Mouse (Mus musculus): ENCODE measurements around the gene Prr5l. TPM values are rescaled to one million over a fixed set of nuclear protein-coding genes. Genes with fewer than 3 reads are reported as not detected.

Prr5l gene
- polyA plus RNA-seq, 1 experiment from 2014 or later, result 8.7 TPM

DNA sequence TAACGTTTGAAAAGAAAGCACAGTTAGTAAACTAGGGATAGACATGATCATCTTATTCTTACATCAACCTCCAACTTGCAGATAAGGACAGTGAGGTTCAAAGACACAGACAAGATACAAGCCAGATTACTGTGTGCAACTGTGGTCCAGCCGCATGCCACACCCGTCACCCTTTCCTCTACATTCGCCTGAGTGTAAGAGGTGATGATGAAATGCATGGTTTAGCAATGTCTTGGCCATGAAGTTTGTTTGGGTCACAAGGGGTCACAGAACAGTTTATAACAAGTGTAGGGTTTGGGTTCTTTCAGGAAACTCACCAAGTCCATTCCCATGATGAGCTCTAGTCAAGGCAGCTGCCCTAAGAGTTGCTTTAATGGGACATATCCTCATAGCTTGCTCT lies 14.1 kb downstream of the Prr5l start:
- Histone ChIP-seq H3K27ac (replicated peaks) (no peak overlapping the region), H3K27me3 (replicated peaks) (no peaks in the 10 kb centered on the region), H3K9ac (replicated peaks) (no peak overlapping the region), H3K4me1 (no peaks in the 10 kb centered on the region), H3K9me3 (replicated peaks) (no peaks in the 10 kb centered on the region), H3K4me3 (replicated peaks) (no peak overlapping the region), H3K4me2 (no peak overlapping the region), H3K36me3 (no peaks in the 10 kb centered on the region)
- WGBS, result 95% methylated on average over 4 of the region's 4 CpGs
- no peak for ATAC-seq (ENCODE audit: low FRiP score)

DNA sequence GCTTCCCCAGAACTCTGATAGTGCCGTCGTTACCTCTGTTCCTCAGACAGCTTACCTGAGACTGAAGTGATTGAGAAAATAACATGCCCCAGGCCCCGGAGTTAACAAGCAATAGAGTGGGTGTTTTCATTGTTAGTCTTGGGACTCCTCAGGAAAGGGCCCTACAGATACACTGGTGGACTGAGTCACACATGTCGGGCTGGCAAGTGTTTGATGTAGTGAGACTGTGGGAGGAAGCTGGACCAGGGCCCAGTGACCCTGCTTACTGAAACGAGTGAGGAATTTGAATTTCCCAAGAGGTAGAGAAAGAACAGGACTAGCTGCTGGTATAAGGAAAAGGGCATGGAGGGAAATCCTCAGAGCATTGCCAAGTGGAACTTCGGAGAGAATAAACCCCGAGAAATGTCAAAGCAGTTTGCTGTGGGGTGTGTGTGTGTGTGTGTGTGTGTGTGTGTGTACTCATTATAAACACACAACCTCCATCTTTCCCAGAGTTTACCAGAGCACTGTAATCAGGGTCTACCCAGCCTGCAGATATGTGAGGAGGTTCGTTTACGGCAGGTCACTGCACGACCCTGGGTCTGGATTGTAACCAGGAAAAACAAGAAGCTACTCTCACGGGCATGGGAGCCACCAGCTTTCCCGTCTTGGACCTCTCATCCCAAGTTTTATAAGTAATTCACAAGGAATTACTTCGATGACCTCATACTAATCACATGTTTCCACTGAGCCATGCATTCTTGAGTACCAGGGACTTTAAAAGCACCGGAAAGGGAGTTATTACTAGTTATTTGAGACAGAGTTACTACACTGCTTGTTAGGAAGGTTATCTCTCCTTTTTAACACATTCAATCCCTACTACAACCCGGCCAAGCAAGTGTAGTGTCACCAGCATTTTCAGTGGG lies 20.4 kb downstream of the Prr5l start:
- no peak overlapping the region for H3K27ac ChIP-seq (replicated peaks)
- H3K27me3 ChIP-seq (replicated peaks), result no peaks in the 10 kb centered on the region
- no peak overlapping the region for H3K4me2 ChIP-seq
- 0 out of 2 replicates have a peak, but pooled peaks cover 6% of the 10 kb centered on the region for H3K4me1 ChIP-seq
- no peak overlapping the region for H3K9ac ChIP-seq (replicated peaks)
- WGBS, result 72% methylated on average over 15 of the region's 15 CpGs
- no peaks in the 10 kb centered on the region for H3K9me3 ChIP-seq (replicated peaks)
- H3K36me3 ChIP-seq, result no peaks in the 10 kb centered on the region
- no peak for ATAC-seq (ENCODE audit: low FRiP score)
- no peak overlapping the region for H3K4me3 ChIP-seq (replicated peaks)

DNA sequence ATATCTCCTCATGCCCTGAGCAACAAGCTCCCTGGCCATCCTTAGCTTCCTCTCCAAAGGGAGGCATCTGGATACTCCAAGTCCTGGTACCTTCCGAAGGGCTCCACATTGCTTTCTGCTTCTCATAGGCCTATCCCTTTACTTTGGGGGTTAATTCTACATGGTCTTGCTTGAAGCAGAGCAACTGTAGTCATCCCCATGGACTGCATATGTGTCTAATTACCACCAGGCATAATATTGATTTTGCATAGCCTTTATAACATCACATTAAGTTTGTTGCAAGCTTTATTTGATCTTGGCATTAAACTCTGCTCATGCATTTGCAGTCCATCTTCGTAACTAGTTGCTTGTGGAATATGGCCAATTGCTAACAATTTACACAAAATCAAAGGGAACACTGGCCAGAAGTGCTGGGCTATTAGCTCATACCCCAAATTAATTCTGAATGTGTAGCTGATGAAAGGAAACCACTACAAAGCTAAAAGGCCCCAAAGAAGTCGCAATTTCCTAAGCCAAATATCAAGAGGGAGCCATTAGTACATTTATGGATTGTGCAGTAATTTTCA lies 21.8 kb downstream of the Prr5l start:
- H3K9me3 ChIP-seq (replicated peaks), result no peaks in the 10 kb centered on the region
- H3K27me3 ChIP-seq (replicated peaks), result no peaks in the 10 kb centered on the region
- no peak overlapping the region for H3K4me3 ChIP-seq (replicated peaks)
- no peak overlapping the region for H3K9ac ChIP-seq (replicated peaks)
- no peaks in the 10 kb centered on the region for H3K36me3 ChIP-seq
- 70% methylated on average over 3 of the region's 3 CpGs for WGBS
- H3K4me1 ChIP-seq, result 0 out of 2 replicates have a peak, but pooled peaks cover 6% of the 10 kb centered on the region
- no peak overlapping the region for H3K27ac ChIP-seq (replicated peaks)
- H3K4me2 ChIP-seq, result no peak overlapping the region
- ATAC-seq (ENCODE audit: low FRiP score), result no peak

DNA sequence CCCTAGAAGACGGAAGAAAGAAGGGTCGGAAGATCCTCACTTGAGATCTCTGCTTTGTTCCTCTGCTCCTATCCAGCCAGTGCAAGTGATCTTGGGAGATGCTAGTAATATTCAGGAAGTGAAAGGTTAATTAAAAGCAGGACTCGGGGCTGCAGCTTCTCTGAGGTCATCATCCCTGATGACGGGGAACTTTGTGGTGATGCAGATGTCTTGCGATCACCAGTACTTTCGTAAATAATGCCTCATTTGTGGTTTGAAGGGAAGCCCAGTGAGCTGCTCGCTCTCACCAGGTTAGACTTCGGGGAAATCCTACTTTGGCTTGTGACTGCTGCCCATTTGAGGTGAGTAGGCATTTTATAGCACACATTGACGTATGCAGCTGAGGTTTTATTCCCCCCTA lies 26.7 kb downstream of the Prr5l start:
- Histone ChIP-seq H3K4me1 (no peaks in the 10 kb centered on the region), H3K27ac (replicated peaks) (no peak overlapping the region), H3K4me3 (replicated peaks) (no peak overlapping the region), H3K9me3 (replicated peaks) (no peaks in the 10 kb centered on the region), H3K9ac (replicated peaks) (no peak overlapping the region), H3K36me3 (no peaks in the 10 kb centered on the region), H3K4me2 (no peak overlapping the region), H3K27me3 (replicated peaks) (no peaks in the 10 kb centered on the region)
- WGBS, result 87% methylated on average over 9 of the region's 9 CpGs
- ATAC-seq (ENCODE audit: low FRiP score), result no peak

DNA sequence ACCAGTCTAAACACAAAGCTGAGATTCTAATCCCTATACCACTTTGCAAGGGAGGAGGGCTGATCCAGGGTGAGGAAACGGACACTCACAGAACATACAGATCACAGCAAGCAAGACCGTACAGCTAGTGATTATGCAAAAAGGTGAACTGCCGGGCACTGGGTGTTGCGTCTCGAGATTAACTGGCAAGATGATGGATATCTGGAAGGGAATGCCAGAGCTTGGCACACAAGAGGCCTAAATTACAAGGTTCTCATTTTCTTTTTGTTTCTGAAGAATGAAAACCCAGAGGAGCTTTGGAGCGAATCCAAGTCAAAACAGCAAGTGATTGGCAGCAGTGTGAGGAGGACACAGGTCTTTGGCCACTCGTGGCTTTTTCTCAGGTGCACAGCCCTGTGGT lies 28.0 kb downstream of the Prr5l start:
- no peak for ATAC-seq (ENCODE audit: low FRiP score)
- Histone ChIP-seq H3K9me3 (replicated peaks) (no peaks in the 10 kb centered on the region; the same call in 1 of the 2 replicates), H3K4me1 (no peaks in the 10 kb centered on the region)

DNA sequence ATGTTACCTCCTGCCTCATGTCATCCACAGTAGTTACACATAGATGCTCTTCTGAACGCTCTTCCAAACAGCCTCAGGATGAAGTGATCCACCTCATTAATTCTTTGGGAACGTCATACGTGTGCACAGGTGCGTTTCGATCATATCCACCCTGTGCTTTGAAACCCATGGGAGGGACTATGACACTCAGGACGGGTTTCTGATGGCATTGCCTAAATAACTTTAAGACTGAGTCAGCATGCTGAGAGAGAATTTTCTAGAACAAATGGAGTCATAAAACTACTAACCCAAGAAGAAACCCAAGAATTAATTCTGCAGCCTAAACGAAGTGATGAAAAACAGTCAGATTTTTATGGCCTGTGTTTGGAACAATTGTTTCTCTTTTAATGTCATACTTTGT lies 40.1 kb downstream of the Prr5l start:
- no peak for ATAC-seq (ENCODE audit: low FRiP score)
- 76% methylated on average over 7 of the region's 7 CpGs for WGBS
- no peak overlapping the region for H3K4me2 ChIP-seq
- no peak overlapping the region for H3K27ac ChIP-seq (replicated peaks)
- no peaks in the 10 kb centered on the region; the same call in 1 of the 2 replicates for H3K27me3 ChIP-seq (replicated peaks)
- no peak overlapping the region for H3K9ac ChIP-seq (replicated peaks)
- no peak overlapping the region for H3K4me3 ChIP-seq (replicated peaks)
- no peaks in the 10 kb centered on the region for H3K4me1 ChIP-seq
- H3K9me3 ChIP-seq (replicated peaks), result no peaks in the 10 kb centered on the region
- H3K36me3 ChIP-seq, result no peaks in the 10 kb centered on the region

More for the DNA sequence above, 28.0 kb downstream of the Prr5l start:
- Histone ChIP-seq H3K4me3 (replicated peaks) (no peak overlapping the region), H3K4me2 (no peak overlapping the region), H3K9ac (replicated peaks) (no peak overlapping the region), H3K27me3 (replicated peaks) (no peaks in the 10 kb centered on the region), H3K36me3 (no peaks in the 10 kb centered on the region), H3K27ac (replicated peaks) (no peak overlapping the region)
- WGBS, result 68% methylated on average over 7 of the region's 7 CpGs

DNA sequence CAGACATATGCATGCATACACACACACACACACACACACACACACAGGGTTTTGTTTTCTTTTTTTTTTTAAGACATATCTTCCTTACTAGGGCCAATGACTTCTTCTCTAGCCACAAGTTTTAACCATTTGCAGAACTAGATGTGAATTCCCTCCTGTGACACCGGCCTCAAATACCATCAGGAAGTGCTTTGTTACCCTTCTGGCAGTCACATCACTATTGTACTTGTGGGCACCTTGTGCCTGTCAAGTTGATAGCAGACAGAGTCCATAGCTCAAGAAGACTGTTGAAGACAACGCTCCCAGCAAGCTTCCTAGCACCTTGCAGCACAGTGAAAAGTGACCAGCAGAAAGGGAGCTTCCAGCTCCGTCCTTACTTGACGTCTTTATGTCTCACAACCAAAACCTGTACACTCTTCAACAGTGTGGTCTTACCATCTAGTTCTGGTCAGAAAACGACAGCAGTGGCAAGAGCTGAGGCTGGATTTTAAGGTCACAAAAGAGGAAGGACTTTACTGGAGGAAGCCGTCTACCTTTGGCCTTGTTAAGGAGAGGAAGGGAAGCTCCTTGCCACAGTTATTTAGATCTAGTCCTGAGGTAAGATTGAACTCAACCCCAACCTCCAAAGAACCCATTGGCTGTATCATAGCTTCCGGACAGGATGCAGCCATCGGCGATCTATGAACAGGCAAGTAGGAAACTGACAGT lies 47.9 kb downstream of the Prr5l start:
- WGBS, result 88% methylated on average over 9 of the region's 9 CpGs
- Histone ChIP-seq H3K27ac (replicated peaks) (no peak overlapping the region), H3K27me3 (replicated peaks) (no peaks in the 10 kb centered on the region), H3K36me3 (no peaks in the 10 kb centered on the region), H3K9ac (replicated peaks) (no peak overlapping the region), H3K4me3 (replicated peaks) (no peak overlapping the region), H3K9me3 (replicated peaks) (no peaks in the 10 kb centered on the region), H3K4me2 (no peak overlapping the region), H3K4me1 (no peaks in the 10 kb centered on the region)
- ATAC-seq (ENCODE audit: low FRiP score), result no peak

DNA sequence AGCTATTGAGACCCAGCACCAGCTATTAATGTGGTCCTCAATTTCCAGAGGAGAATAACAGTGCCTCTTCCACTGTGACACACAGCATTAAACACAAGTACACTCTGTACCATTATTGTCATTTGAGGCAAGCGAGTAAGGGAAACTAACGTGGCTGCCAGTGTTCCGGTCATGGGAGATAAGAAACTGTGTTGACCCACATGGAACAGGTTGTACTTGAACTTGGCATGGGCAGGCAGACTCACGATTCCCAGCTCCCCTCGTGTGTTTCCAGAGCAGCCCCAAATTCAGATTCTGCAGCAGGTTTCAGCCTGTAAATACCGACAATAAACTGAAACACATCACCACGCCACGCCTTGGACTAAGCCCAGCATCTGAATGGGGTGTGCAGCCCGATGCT lies 50.5 kb downstream of the Prr5l start:
- 85% methylated on average over 9 of the region's 9 CpGs for WGBS
- Histone ChIP-seq H3K36me3 (no peaks in the 10 kb centered on the region), H3K27me3 (replicated peaks) (no peaks in the 10 kb centered on the region)

DNA sequence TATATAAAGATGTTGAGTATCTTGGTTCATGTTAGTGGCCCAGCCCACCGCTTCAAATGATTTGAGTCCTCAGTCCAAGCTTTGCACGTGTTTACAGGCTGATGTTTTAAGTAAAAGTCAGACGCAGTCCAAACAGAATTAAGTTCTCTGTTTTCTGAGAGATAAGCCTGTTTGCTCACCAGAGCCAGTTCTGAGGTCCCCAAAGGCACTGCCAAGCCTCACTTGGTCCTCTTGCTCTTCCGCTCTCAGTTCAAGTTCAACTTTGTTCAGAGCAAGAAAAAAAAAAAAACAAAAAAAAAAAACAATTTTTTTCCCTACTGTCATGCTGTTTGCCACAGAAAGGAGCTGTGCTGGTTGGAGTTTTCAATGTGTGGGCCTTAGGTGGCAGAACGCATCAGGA lies 51.0 kb downstream of the Prr5l start:
- no peak overlapping the region for H3K9ac ChIP-seq (replicated peaks)
- no peak overlapping the region for H3K27ac ChIP-seq (replicated peaks)
- H3K36me3 ChIP-seq, result no peaks in the 10 kb centered on the region
- ATAC-seq (ENCODE audit: low FRiP score), result no peak
- H3K4me3 ChIP-seq (replicated peaks), result no peak overlapping the region
- no peaks in the 10 kb centered on the region for H3K4me1 ChIP-seq
- H3K27me3 ChIP-seq (replicated peaks), result no peaks in the 10 kb centered on the region
- 92% methylated on average over 5 of the region's 5 CpGs for WGBS
- H3K4me2 ChIP-seq, result no peak overlapping the region
- H3K9me3 ChIP-seq (replicated peaks), result no peaks in the 10 kb centered on the region

More for the DNA sequence above, 50.5 kb downstream of the Prr5l start:
- H3K9ac ChIP-seq (replicated peaks), result no peak overlapping the region
- ATAC-seq (ENCODE audit: low FRiP score), result no peak
- no peak overlapping the region for H3K4me3 ChIP-seq (replicated peaks)
- H3K4me1 ChIP-seq, result no peaks in the 10 kb centered on the region
- no peak overlapping the region for H3K27ac ChIP-seq (replicated peaks)
- H3K4me2 ChIP-seq, result no peak overlapping the region
- H3K9me3 ChIP-seq (replicated peaks), result no peaks in the 10 kb centered on the region

DNA sequence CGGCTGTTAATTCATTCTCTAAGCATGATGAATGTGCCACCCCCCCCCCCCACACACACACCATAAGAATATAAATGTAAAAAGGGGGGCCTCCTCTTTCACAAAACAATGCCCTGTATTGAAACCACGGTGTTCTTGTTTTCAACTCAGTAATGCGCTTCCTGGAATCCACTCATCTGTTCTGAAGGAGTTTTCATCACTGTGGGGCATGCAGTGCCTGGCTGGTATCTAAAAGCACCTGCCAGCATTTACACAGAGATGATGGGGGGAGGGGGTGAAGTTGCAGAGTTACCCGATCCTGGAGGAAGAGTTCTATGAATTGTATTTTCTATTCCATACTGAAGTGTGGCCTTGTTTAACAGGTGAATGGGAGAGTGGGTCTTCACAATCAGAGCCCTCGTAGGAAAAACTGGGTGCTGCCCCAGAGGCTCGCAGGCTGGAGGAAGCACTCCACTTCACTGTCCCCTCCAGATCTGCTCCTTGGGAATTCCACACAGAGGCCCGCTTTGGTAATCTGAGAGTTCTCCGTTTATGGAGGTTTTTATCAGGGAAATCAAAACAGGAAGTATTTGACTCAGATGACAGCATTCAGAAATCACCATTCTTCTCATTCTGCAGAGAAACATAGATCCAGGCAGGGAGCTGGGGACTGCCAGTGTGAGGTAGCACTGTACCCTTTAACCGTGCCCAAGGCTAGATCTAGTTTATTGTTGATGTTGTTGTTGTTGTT lies 52.5 kb downstream of the Prr5l start:
- H3K4me3 ChIP-seq (replicated peaks), result no peak overlapping the region
- H3K9ac ChIP-seq (replicated peaks), result no peak overlapping the region
- no peak overlapping the region for H3K27ac ChIP-seq (replicated peaks)
- no peaks in the 10 kb centered on the region for H3K36me3 ChIP-seq
- no peak overlapping the region for H3K4me2 ChIP-seq
- 56% methylated on average over 9 of the region's 9 CpGs for WGBS
- H3K9me3 ChIP-seq (replicated peaks), result no peaks in the 10 kb centered on the region
- H3K27me3 ChIP-seq (replicated peaks), result no peaks in the 10 kb centered on the region
- no peak for ATAC-seq (ENCODE audit: low FRiP score)
- H3K4me1 ChIP-seq, result no peaks in the 10 kb centered on the region

DNA sequence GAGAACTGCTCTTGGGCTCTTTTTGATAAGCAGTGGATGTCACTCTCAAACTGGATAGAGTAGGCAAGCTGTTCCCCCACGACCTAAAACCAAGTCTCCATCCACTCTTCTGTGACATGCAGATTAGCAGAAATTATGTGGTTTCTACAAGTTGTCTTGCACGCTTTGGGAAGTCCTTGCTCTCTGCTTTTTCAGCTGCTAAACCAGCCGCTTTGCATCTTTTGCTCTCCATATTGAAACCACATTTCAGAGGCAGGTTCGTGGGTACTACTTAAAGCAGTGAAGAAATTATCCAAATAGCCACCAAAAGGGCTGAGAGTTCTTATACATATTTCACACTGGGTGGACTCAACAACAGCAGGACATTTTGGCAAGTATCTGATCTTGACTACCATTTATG lies 53.8 kb downstream of the Prr5l start:
- Histone ChIP-seq H3K9ac (replicated peaks) (no peak overlapping the region), H3K9me3 (replicated peaks) (no peaks in the 10 kb centered on the region), H3K36me3 (no peaks in the 10 kb centered on the region), H3K27ac (replicated peaks) (no peak overlapping the region), H3K4me3 (replicated peaks) (no peak overlapping the region), H3K27me3 (replicated peaks) (no peaks in the 10 kb centered on the region), H3K4me2 (no peak overlapping the region), H3K4me1 (no peaks in the 10 kb centered on the region)
- ATAC-seq (ENCODE audit: low FRiP score), result no peak
- 89% methylated on average over 4 of the region's 4 CpGs for WGBS
